Mouse (Mus musculus) adrenal gland, postnatal 0 days (tissue): ENCODE results near the gene Cd68. TPM values are rescaled to one million over a fixed set of nuclear protein-coding genes. Genes with fewer than 3 reads are reported as not detected.

Source experiments
- microRNA-seq: library from miRNA; unstranded; fragments of <30 nt; microRNA quantifications from one replicate; pipeline ENCODE4, GENCODE M21; 2016; ENCODE audit warnings: borderline replicate concordance; ENCODE audit not compliant: insufficient number of aligned reads
- polyA plus RNA-seq: library from polyadenylated mRNA; unstranded; fragments of >200 nt; fragmentation: Nextera tagmentation; extraction: Ambion mirVana; gene quantifications from 2 replicates; pipeline ENCODE4 v1.2.1, GENCODE M21; 2015

Cd68 gene
- polyA plus RNA-seq = 34.5 TPM in 2 replicates

GRCm38 (mm10) chr11:69665961-69666664, at the start of gene Cd68:
Gene Cd68 (minus strand): TSS chr11:69666153.

DNA sequence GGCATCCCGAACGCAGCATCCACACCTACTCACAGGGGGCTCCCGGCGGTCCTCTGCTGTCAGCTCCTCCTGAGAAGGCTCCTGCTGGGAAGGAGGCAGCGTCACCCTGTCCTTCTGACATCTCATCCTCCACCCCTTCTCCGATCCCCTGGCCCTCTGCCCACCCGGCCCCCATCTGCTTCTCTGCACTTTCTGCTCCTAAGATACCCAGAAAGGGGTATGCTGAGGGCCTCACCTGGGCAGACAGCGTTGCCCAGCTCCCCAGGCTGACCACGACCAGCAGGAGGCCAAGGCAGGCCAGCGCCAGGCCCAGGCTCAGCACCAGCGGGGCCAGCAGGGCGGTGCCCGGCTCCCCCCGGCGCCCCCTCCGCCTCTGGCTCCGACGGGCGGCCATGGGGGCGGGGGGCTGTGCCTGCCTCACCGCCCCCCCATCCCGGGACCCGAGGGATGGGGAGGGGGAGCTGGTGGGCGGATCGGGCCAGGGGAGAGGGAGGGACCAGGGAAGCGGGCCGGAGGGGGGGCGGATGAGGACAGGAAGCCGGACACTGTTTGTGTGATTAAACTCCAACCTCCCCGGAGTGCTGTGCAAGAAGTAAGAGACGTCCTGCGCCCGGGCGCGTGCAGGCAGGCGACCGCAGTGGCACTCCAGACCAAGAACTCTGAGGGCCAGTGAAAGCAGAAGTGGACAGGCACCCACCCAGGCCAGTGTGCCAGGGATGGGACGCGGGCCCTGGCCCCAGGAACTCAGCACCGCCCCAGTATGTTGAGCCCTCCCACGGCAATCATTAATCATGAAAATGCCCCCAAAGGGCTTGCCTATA, 29.6 kb upstream of the Cd68 start, which contains the start of the genes Tnfsf12 and Tnfsfm13:
TSS of gene Tnfsf12 (minus strand) at position 489 of the 821 bp plus-strand sequence.
TSS of gene Tnfsfm13 (minus strand) at position 738 of the 821 bp plus-strand sequence.

DNA sequence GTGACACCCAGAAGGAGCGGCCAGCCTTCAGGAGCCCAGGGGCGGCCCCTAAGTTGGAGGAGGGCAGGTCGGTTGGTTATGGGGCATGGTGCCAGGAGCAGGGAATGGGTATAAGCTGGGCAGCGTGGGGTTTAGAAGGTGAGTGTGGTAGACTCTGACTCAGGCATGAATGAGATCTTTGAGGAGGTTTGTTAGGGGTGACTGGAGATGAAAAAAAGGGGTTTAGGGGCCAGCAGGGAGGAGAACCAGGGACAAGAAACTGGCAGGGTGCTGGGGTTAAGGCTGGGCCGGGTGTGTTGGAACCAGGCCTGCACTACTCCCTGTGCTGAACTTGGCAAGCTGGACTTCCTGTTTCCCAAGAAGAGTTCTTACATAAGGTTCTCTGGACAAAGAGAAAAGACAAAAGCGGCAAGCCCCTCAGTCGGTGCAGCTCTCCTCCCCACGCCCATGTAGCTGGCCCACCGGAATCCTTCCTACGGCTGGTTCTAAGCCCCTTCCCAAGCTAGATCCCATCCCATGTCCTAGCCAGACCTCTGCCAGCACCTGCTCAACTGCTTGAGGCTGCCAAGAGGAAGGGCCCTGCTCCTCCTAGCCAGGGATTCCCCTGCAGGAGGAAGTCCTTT, 19.7 kb upstream of the Cd68 start, which contains the start of gene Tnfsf13:
TSS of gene Tnfsf13 (minus strand) at position 259 of the 623 bp plus-strand sequence.

GRCm38 (mm10) chr11:69681314-69682208, 15.6 kb upstream of the Cd68 start, which contains the start of gene Senp3:
Gene Senp3 (minus strand): TSS chr11:69682084.

GRCm38 (mm10) chr11:69672211-69672706, 6.3 kb upstream of the Cd68 start, which contains the start of gene Eif4a1:
Gene Eif4a1 (minus strand): TSS chr11:69672423.

DNA sequence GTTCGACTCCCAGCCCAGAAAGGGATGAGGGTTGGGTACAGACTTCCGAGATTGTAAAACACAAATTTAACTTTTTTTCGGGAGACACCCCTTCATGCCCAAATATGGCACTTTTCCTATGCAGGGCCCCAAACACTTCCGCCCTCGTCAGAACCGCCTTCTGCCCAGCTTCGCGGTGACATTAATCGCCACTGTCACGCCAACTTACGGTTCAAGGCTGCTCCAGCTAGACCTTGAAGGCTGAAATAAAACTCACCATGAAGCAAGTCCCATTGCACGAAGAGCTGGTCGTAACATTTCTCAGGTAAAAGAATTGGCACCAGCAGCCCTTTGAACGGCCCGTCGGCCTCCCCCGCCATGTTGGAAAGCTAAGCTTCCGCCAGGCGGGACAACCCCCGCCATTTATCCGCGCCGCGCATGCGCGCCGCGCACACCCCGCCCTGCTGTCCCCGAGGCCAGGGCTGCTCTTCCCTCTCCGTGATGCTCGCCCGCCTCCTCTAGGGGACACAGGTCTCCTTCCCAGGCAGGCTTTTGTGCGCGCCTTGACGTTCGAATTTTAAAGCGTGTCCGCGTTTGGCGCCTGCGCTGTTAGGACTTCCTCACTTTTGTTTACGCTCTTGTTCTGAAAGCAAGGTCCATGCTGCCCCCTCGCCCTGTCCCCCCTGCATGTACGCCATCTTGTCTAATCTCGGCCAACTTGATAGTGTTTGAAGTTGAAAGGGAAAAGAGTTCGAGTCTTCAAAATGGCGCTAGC, 3.6 kb downstream of the Cd68 start, which contains the start of gene Mpdu1:
TSS of gene Mpdu1 (minus strand) at position 430 of the 754 bp plus-strand sequence.

DNA sequence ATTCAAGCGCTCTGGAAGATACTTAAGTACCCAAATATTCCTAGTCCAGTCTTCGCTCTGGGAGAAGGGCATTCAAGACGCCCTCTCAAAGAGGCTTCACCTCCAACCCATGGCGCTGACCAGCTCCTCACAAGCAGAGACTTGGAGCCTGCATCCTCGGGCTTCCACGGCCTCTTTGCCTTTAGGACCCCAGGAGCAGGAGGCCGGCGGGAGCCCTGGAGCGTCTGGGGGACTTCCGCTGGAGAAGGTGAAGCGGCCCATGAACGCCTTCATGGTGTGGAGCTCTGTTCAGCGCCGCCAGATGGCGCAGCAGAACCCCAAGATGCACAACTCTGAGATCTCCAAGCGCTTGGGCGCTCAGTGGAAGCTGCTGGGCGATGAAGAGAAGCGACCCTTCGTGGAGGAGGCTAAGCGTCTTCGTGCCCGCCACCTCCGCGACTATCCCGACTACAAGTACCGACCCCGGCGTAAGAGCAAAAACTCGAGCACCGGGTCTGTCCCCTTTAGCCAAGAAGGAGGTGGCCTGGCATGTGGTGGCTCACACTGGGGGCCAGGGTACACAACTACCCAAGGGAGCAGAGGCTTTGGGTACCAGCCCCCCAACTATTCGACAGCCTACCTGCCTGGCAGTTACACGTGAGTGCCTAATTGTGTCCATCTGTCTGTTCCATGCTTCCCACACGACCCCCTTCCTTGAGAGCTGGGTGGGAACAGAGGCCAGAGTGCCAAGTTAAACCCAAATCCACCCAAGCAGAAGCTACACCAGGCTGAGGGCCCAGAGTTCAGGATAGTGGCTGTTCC, 10.5 kb downstream of the Cd68 start, which contains the start of gene Sox15:
TSS of gene Sox15 (plus strand) at position 51 of the 801 bp plus-strand sequence.

DNA sequence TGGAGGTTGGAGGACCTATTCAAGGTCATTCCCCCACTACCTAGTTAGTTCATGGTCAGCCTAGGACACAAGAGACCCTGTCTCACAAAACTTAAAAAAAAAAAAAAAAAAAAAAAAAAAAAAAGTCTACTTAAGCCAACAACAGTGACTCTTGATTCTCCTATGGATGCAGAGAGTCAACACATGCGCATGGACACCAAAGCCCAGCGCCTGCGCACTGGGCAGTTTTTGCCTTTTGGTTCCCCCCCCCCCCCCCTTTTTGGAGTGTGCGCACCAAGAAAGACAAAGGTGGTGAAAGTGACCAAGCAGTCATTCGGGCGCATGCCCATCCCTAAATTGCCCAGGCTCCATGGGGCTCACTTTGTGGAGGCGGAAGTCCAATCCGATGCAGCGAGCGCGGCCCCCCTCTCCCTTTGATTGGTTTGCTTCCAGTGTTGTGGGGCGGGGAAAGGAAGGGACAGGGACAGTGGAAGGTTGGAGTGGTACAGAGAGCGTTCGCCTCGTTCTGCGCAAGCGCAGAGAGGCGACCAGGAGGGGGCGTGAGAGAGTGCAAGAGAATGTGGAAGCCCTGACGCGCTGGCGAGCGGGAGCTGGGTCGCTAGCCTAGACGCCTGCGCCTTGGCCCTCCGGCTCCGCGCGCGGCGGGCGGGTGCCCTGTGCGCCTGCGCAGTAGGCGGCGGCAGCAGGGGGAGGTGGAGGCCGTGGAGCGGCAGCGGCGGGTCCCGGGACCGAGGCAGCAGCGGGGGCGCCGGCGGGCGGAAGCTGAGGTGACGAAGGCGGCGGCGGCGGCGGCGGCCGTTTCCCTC, 33.5 kb downstream of the Cd68 start, which contains the start of gene Fxr2:
TSS of gene Fxr2 (plus strand) at position 707 of the 806 bp plus-strand sequence.

DNA sequence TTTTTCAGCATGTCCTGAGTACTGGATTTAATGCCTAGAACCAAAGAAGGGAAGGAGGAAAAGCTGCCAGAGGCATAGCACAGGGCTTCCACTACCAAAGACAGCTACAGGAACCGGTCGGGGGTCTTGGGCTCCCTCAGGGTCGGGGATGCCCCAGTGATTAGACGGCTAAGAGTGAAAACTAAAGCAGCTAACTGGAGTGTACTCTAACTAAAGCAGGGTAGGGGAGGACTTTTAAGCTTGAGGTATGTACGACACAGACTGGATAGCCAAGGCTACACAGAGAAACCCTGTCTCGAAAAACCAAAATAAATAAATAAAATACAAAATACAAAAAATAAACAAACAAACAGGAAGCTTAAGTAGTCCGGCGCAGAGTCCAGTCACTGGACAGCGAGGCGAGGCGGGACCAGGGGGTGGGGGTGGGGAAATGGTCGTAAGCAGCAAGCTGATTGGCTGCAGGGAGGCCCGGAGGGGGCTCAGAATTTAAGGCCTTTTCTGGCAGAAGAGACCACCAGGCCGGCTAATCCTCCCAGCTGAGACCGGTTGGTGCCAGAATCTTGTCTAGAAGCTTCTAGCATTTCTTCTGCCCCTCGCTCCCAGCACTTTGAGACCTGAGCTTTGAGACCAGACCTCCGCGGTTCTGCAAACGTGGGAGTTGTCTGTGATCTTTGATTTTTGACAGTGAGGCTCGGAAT, 44.2 kb downstream of the Cd68 start, which contains the start of gene Sat2:
TSS of gene Sat2 (plus strand) at position 454 of the 698 bp plus-strand sequence.

DNA sequence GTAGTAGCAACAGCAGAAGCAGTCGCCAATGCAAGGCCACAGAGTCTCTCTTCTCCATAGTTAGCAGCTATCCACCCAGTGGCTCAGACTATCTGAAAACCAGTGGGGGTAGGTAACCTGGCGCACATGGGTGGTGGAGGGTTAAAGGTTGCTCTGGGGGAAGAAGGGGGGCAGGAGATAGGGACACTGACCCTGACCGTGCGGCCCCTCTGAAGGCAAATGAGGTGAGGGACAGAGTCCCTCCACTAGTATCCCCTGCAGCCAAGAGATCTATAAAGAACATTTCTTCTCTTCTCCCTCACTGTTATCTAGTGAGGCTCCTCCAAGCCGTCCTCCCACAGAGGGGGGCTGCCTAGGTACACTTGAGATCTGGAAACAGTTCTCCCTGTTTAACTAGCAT, 48.1 kb downstream of the Cd68 start, which contains the start of gene Shbg:
TSS of gene Shbg (minus strand) at position 101 of the 400 bp plus-strand sequence.

Small RNAs within 50 kb of the gene (microRNA-seq; reads per million reads assigned to microRNA genes)
- gene Mir1934 (3.5 reads per million, percentile 1 among the genes with 10 or more reads in this experiment), gene Mir467f (not detected)

Other genes starting within 250 kb of the Cd68 start
- 0.30 and 1.3 TPM in 2 replicates for gene Dnah2, start 117.0 kb downstream of the Cd68 start, polyA plus RNA-seq
- gene Efnb3, start 105.9 kb downstream of the Cd68 start, polyA plus RNA-seq = 9.0 and 17.2 TPM in 2 replicates
- gene Wrap53, start 85.9 kb downstream of the Cd68 start, polyA plus RNA-seq = 10.6 and 11.8 TPM in 2 replicates
- gene Trp53, start 85.8 kb downstream of the Cd68 start, polyA plus RNA-seq = 50.4 and 67.8 TPM in 2 replicates
- gene Atp1b2, start 60.2 kb downstream of the Cd68 start, polyA plus RNA-seq = 25.4 and 32.3 TPM in 2 replicates
- 0.14 TPM in 1 of 2 replicates, not detected in the other for gene Shbg, start 48.2 kb downstream of the Cd68 start, polyA plus RNA-seq
- 41.0 and 44.3 TPM in 2 replicates for gene Sat2, start 44.1 kb downstream of the Cd68 start, polyA plus RNA-seq
- 17.0 and 23.2 TPM in 2 replicates for gene Fxr2, start 33.2 kb downstream of the Cd68 start, polyA plus RNA-seq
- gene Sox15, start 10.8 kb downstream of the Cd68 start, polyA plus RNA-seq = not detected in 2 replicates
- gene Mpdu1, start 3.5 kb downstream of the Cd68 start, polyA plus RNA-seq = 75.5 and 97.1 TPM in 2 replicates
- 393 and 466 TPM in 2 replicates for gene Eif4a1, start 6.3 kb upstream of the Cd68 start, polyA plus RNA-seq
- gene Senp3, start 15.9 kb upstream of the Cd68 start, polyA plus RNA-seq = 46.6 and 53.5 TPM in 2 replicates
- gene Tnfsf13, start 19.6 kb upstream of the Cd68 start, polyA plus RNA-seq = 0.80 TPM in 2 replicates
- gene Tnfsf12, start 29.7 kb upstream of the Cd68 start, polyA plus RNA-seq = 17.7 and 26.1 TPM in 2 replicates
- 9.2 and 12.7 TPM in 2 replicates for gene Tnfsfm13, start 29.9 kb upstream of the Cd68 start, polyA plus RNA-seq
- 18.7 and 21.8 TPM in 2 replicates for gene Polr2a, start 92.5 kb upstream of the Cd68 start, polyA plus RNA-seq
- 0.22 TPM in 1 of 2 replicates, not detected in the other for gene Slc35g3, start 95.8 kb upstream of the Cd68 start, polyA plus RNA-seq
- gene Zbtb4, start 99.8 kb upstream of the Cd68 start, polyA plus RNA-seq = 3.7 and 4.4 TPM in 2 replicates
- 1.9 and 2.8 TPM in 2 replicates for gene Chrnb1, start 129.8 kb upstream of the Cd68 start, polyA plus RNA-seq
- 0.91 and 0.92 TPM in 2 replicates for gene Fgf11, start 135.7 kb upstream of the Cd68 start, polyA plus RNA-seq
- gene Tmem102, start 139.5 kb upstream of the Cd68 start, polyA plus RNA-seq = 1.4 and 1.8 TPM in 2 replicates
- not detected in 2 replicates for gene Gm39566, start 149.1 kb upstream of the Cd68 start, polyA plus RNA-seq
- not detected in 2 replicates for gene Spem2, start 152.3 kb upstream of the Cd68 start, polyA plus RNA-seq
- not detected in 2 replicates for gene Spem1, start 156.0 kb upstream of the Cd68 start, polyA plus RNA-seq
- gene Nlgn2, start 171.6 kb upstream of the Cd68 start, polyA plus RNA-seq = 3.1 and 4.3 TPM in 2 replicates
- gene Tmem256, start 172.4 kb upstream of the Cd68 start, polyA plus RNA-seq = 479 and 845 TPM in 2 replicates
- gene Plscr3, start 180.2 kb upstream of the Cd68 start, polyA plus RNA-seq = 74.4 and 74.8 TPM in 2 replicates
- 0.19 and 0.47 TPM in 2 replicates for gene Tnk1, start 192.6 kb upstream of the Cd68 start, polyA plus RNA-seq
- gene Tmem95, start 211.9 kb upstream of the Cd68 start, polyA plus RNA-seq = not detected in 2 replicates
- 4.1 and 5.2 TPM in 2 replicates for gene Kctd11, start 215.3 kb upstream of the Cd68 start, polyA plus RNA-seq
- gene Acap1, start 229.4 kb upstream of the Cd68 start, polyA plus RNA-seq = 0.73 and 0.76 TPM in 2 replicates
- 4.3 TPM in 2 replicates for gene 2810408A11Rik, start 234.8 kb upstream of the Cd68 start, polyA plus RNA-seq
- 3.7 and 4.1 TPM in 2 replicates for gene Neurl4, start 234.9 kb upstream of the Cd68 start, polyA plus RNA-seq
- gene Gps2, start 247.7 kb upstream of the Cd68 start, polyA plus RNA-seq = 48.8 and 63.0 TPM in 2 replicates